Mouse (Mus musculus) lung, adult 2 months (tissue): ENCODE results near the gene Zscan18. TPM values are rescaled to one million over a fixed set of nuclear protein-coding genes. Genes with fewer than 3 reads are reported as not detected.
"Not testable (repeated sequence)": the region's sequence is repeated elsewhere in the genome, so short reads cannot be mapped to it uniquely, and the experiment has no call there.

Source experiments
- DNase-seq: peaks from one replicate; pipeline ENCODE4 v3.0.0; 2022
- H3K4me1 ChIP-seq: fragments of 200-500 bp; 2 replicates; pipeline ENCODE4 v1.6.1; 2011; ENCODE audit warnings: low read length; ENCODE audit not compliant: control insufficient read depth, insufficient read depth
- H3K4me3 ChIP-seq: fragments of 200-500 bp; replicated peaks from 2 replicates; pipeline ENCODE3; 2011; ENCODE audit warnings: low read depth, mild to moderate bottlenecking, control low read depth, low read length; ENCODE audit errors: extremely low read depth
- CTCF ChIP-seq: fragments of 200-500 bp; IDR thresholded peaks from 2 replicates; pipeline ENCODE4 v1.5.1; 2011; ENCODE audit warnings: mild to moderate bottlenecking, low read length, control low read depth; ENCODE audit not compliant: insufficient read depth
- POLR2A ChIP-seq: fragments of 200-500 bp; IDR thresholded peaks from 2 replicates; pipeline ENCODE4 v1.6.1; 2011; ENCODE audit warnings: low read depth, mild to moderate bottlenecking, control low read depth, low read length, borderline replicate concordance; ENCODE audit errors: extremely low read depth
- WGBS: fragments of 180-500 bp; shearing (Covaris S2); methylation state at CpG from one replicate; pipeline ENCODE4 v1.1.7; 2018; 5-methylcytosine and 5-hydroxymethylcytosine counted together
- polyA plus RNA-seq: library from polyadenylated mRNA; depleted of rRNA; stranded (reverse); fragments of >200 nt; gene quantifications from 2 replicates; pipeline ENCODE4 v1.2.3, GENCODE M21; 2012

Zscan18 gene
- polyA plus RNA-seq, 1 experiment, result 3.1 TPM

DNA sequence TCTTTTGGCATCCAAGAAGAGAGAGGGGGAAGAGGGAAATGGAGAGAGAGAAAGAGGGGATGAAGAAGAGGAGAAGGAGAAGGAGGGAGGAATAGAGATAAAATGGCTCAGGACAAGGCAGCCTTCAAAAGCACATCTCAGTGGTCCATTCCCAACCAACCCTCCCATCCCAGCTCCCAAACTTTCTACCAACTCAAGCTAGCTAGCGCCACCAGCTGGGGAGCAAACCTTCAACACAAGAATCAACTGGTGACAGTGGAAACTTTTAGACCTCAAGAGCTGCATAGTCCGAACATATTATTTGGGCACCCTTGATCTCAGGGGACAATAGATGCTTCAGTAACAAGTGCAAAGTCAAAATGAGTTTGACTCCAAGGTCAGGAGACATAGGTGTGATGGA lies 5.5 kb downstream of the Zscan18 start:
- Histone ChIP-seq H3K4me1 (no peaks in the 10 kb centered on the region), H3K4me3 (no peak overlapping the region)
- no peak for DNase-seq
- 67% methylated on average over 2 of the region's 2 CpGs for WGBS
- TF ChIP-seq CTCF, result no peak
- TF ChIP-seq POLR2A, result no peak

DNA sequence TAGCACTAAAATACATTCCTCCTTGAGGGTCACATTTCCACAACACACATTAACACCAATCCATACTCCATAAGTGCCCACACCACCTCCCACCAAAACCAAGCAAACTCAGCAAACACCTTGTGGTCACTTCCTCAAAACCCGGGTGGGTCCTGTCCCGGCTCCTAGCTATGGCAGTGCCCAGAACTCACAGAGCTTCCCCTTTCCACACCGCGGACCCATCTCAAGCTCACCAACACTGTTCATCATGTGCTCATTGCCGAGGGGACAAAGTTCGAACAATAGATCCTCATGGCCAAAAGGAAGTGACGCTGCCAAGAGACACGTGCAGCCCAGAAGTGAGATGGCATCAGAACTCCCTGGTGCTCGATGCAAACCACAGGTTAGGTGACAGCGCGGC lies 10.8 kb downstream of the Zscan18 start:
- not testable (repeated sequence) for H3K4me1 ChIP-seq, DNase-seq, H3K4me3 ChIP-seq
- WGBS, result 70% methylated on average over 11 of the region's 11 CpGs

DNA sequence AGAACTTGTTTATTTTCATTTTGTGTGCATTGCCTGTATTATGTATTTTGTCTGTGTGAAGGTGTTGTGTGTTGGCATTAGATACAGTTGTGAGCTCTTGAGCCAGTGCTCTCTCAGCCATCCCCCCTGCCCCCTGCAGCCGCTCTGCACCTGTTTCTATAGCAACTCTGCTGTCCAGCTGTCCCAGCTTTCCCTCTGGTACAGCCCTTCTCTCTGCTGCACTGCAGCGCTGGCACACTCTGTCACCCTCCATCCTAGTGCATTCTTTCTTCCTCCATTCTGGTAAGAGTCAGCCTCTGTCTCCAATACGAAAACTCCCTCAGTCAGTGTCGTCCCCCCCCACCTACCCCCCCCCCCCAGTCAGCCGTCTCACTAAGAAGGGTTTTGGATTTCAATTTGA lies 15.4 kb downstream of the Zscan18 start:
- H3K4me1 ChIP-seq, result no peaks in the 10 kb centered on the region
- TF ChIP-seq POLR2A (no peak), CTCF (no peak)
- WGBS, result 22% methylated on average over 5 of the region's 5 CpGs
- DNase-seq, result no peak
- no peak overlapping the region for H3K4me3 ChIP-seq

DNA sequence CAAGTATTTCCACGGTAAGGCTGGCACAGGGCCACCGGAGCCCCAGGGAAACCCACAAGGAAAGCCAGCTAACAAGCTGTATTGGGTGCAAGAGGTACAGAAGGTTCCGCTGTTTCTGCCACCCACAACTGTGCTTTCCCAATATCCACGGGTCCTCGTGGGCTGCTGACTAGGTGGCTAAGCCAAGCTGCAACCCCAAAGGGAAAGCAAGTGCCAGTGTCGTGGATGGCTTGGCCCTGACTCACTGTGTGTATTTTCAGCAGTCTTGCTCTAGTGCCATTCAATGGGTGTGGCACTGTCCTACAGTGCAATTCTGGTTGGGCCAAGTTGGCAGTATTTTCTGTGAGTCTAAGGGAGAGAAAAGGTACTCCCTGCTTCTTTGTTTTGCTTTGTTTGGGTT lies 16.1 kb downstream of the Zscan18 start:
- TF ChIP-seq POLR2A (no peak), CTCF (no peak)
- 56% methylated on average over 6 of the region's 6 CpGs for WGBS
- no peak for DNase-seq
- Histone ChIP-seq H3K4me1 (no peaks in the 10 kb centered on the region), H3K4me3 (no peak overlapping the region)

- H3K4me3 ChIP-seq, result peak overlapping the region; percentile 48
- WGBS, result under 1% methylated on average over 57 of the region's 57 CpGs
- peak; percentile 53 for DNase-seq
Observed at GRCm38 (mm10) chr7:12780151-12780830, 23.1 kb downstream of the Zscan18 start.

GRCm38 (mm10) chr7:12779782-12780150 lies 23.7 kb downstream of the Zscan18 start:
- WGBS, result 23% methylated on average over 10 of the region's 10 CpGs
- DNase-seq, result no peak
- Histone ChIP-seq H3K4me1 (peaks cover 5% of the 10 kb centered on the region), H3K4me3 (peak overlapping the region; percentile 48)
- TF ChIP-seq CTCF, result no peak
- no peak for TF ChIP-seq POLR2A

More at GRCm38 (mm10) chr7:12780151-12780830, 23.1 kb downstream of the Zscan18 start:
- peaks cover 5% of the 10 kb centered on the region for H3K4me1 ChIP-seq
- TF ChIP-seq CTCF (no peak), POLR2A (no peak)

DNA sequence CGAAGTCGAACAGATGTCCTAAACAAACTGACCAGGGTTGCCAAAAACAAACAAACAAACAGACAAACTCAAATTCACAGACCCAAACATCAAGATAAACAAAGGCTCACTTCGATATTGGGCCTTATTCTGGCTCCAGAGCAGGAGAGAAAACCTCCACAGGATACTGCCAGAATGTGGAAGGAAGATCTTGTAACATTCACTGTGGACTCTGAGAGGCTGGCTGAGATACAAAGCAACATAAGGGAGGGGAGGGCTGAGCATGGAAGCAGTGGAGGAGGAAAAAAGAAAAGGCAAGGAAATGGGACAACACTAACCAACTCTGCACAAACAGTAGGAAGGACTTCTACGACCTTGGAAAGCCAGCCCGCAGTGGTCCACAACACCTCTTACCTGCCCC lies 24.3 kb downstream of the Zscan18 start:
- Histone ChIP-seq H3K4me1 (peaks cover 5% of the 10 kb centered on the region), H3K4me3 (no peak overlapping the region)
- WGBS, result 74% methylated on average over 5 of the region's 5 CpGs
- TF ChIP-seq POLR2A (no peak), CTCF (no peak)
- no peak for DNase-seq

DNA sequence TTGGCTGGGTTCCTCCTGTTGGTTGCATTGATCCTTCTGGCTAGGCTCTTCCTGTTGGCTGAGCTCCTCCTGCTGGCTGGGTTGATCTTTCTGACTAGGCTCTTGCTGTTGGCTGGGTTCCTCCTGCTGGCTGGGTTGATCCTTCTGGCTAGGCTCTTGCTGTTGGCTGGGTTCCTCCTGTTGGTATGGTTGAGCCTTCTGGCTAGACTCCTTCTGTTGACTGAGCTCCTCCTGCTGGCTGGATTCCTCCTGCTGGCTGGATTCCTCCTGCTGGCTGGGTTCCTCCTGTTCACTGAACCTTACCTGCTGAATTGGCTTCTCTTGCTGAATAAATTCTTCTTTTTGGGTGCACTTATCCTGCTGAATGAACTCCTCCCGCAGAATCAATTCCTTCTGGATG lies 28.8 kb downstream of the Zscan18 start:
- WGBS, result 96% methylated on average over 1 of the region's 1 CpGs

GRCm38 (mm10) chr7:12774111-12774510 lies 29.3 kb downstream of the Zscan18 start:
- WGBS, result 75% methylated on average over 9 of the region's 9 CpGs
- no peak for TF ChIP-seq POLR2A
- Histone ChIP-seq H3K4me1 (no peaks in the 10 kb centered on the region), H3K4me3 (no peak overlapping the region)
- no peak for DNase-seq

More for the DNA sequence above, 28.8 kb downstream of the Zscan18 start:
- no peak for TF ChIP-seq POLR2A
- TF ChIP-seq CTCF, result no peak
- DNase-seq, result no peak
- Histone ChIP-seq H3K4me3 (no peak overlapping the region), H3K4me1 (no peaks in the 10 kb centered on the region)

- TF ChIP-seq CTCF (no peak), POLR2A (no peak)
- WGBS, result 70% methylated on average over 24 of the region's 24 CpGs
- no peaks in the 10 kb centered on the region for H3K4me1 ChIP-seq
- no peak overlapping the region for H3K4me3 ChIP-seq
- DNase-seq, result no peak
Observed at GRCm38 (mm10) chr7:12749431-12750198, 53.8 kb downstream of the Zscan18 start.
